Mouse (Mus musculus) stomach, postnatal 0 days (tissue): Measurements from ENCODE around the gene Slc25a51. TPM values are rescaled to one million over a fixed set of nuclear protein-coding genes. Genes with fewer than 3 reads are reported as not detected.

Source experiments
- ATAC-seq: fragments of 200-750 bp; cut with Nextera tagmentation; 2 replicates; pipeline ENCODE4 v1.8.0; 2017; ENCODE audit not compliant: low FRiP score, low TSS enrichment
- DNase-seq: peaks from one replicate; pipeline ENCODE4 v3.0.0-alpha.2; 2016; ENCODE audit warnings: low spot score
- H3K27ac ChIP-seq: fragments of 300-500 bp; sonication (generic); replicated peaks from 2 replicates; pipeline ENCODE4 v1.5.1; 2014; ENCODE audit warnings: mild to moderate bottlenecking, control low read depth
- H3K27me3 ChIP-seq: fragments of 300-500 bp; sonication (generic); 2 replicates; pipeline ENCODE4 v1.6.1; 2014; ENCODE audit warnings: low read length; ENCODE audit not compliant: control insufficient read depth, insufficient read depth
- H3K36me3 ChIP-seq: fragments of 300-500 bp; sonication (generic); 2 replicates; pipeline ENCODE4 v1.6.1; 2014; ENCODE audit warnings: low read length, mixed read lengths; ENCODE audit not compliant: control insufficient read depth, insufficient read depth
- H3K4me1 ChIP-seq: fragments of 300-500 bp; sonication (generic); replicated peaks from 2 replicates; pipeline ENCODE4 v1.6.1; 2014; ENCODE audit warnings: antibody characterized with exemption; ENCODE audit not compliant: control insufficient read depth, insufficient read depth
- H3K4me2 ChIP-seq: fragments of 300-500 bp; sonication (generic); replicated peaks from 2 replicates; pipeline ENCODE4 v1.6.1; 2014; ENCODE audit warnings: low read depth, mild to moderate bottlenecking, control low read depth, moderate library complexity
- H3K4me3 ChIP-seq: fragments of 300-500 bp; sonication (generic); 2 replicates; pipeline ENCODE4 v1.5.1; 2014; ENCODE audit warnings: low read depth, low read length, control low read depth
- H3K9ac ChIP-seq: fragments of 300-500 bp; sonication (generic); 2 replicates; pipeline ENCODE4 v1.6.1; 2014; ENCODE audit warnings: mild to moderate bottlenecking, low read length, control low read depth, mixed read lengths
- H3K9me3 ChIP-seq: fragments of 300-500 bp; sonication (generic); 2 replicates; pipeline ENCODE4 v1.6.1; 2016; ENCODE audit warnings: low read length; ENCODE audit not compliant: control insufficient read depth
- CTCF ChIP-seq: IDR thresholded peaks from 2 replicates; pipeline ENCODE4 v1.5.1; 2016; ENCODE audit warnings: antibody characterized with exemption, low read depth, mild to moderate bottlenecking, moderate library complexity
- EP300 ChIP-seq: optimal IDR thresholded peaks from 2 replicates; pipeline ENCODE3; 2016; ENCODE audit warnings: antibody characterized with exemption
- WGBS: fragments of 180-500 bp; shearing (Covaris S2); extraction: QIAGEN DNeasy Blood & Tissue Kit; methylation state at CpG from one replicate; pipeline ENCODE4 v1.1.7; 2014; 5-methylcytosine and 5-hydroxymethylcytosine counted together
- polyA plus RNA-seq: library from polyadenylated mRNA; unstranded; fragments of >200 nt; fragmentation: Nextera tagmentation; extraction: Ambion mirVana; gene quantifications from 2 replicates; pipeline ENCODE4 v1.2.1, GENCODE M21; 2015

Slc25a51 gene
- polyA plus RNA-seq, 1 experiment from 2014 or later: 40.5 TPM

DNA sequence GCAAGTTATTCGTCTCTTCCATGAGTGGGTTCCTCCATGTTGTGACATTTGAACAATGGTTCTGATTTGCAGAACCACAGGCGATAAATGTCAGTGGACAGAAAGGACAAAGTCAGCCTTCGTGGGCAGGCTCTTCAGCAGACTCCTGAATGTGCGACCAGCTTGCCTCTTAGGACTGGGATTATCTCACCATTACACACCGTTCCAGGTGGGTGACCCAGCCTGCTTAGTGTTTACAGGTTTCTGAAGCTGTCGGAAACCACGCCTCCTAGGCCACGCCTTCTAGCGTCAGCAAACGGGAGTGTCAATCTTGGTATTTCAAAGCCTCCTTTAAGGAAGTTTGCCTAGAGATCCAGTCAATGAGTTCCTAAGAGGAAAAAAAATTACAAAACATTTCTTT lies 704 bp upstream of the Slc25a51 start:
- Histone ChIP-seq H3K4me2 (peak overlapping the region; percentile 86), H3K4me1 (0 out of 2 replicates have a peak, but pooled peaks cover 4% of the 10 kb centered on the region), H3K27me3 (no peaks in the 10 kb centered on the region), H3K27ac (peak overlapping the region; percentile 99), H3K9ac (peak overlapping the region; percentile 98), H3K9me3 (no peaks in the 10 kb centered on the region), H3K36me3 (no peaks in the 10 kb centered on the region), H3K4me3 (peak overlapping the region; percentile 97)
- 1% methylated on average over 10 of the region's 10 CpGs for WGBS
- ATAC-seq (peak; percentile 70), DNase-seq (peak; percentile 95)
- TF ChIP-seq CTCF: peak; percentile 36; the same call in 1 of the 2 replicates
- TF ChIP-seq EP300: no peak

DNA sequence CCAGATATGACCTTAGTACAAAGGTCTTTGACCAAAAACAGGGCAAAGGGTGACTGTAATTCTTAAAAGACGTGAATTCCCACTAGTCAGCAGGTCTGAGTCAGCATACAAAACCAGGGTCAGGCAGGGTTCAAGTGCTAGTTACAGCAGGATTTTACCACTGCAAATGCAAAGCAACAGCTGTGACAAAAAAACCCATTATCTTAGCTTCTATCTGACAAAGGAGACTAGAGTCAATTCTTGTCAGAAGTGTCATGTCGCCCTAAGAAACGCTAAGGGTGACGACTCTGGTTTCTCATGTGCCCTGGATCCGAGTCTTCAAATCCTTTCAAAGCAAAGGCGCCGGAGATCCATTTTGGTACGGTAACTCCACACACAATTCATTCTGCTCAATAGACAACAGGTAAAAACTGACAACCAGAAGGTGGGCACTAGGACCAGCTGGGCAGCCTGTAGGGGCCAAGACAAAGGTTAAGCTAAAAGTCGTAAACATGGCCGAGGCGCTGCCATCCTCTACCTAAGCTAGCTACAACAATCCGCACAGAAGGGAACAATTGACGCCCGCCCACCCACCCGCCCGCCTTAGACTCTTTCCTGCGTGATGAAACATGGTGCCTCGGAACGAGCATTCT lies 747 bp downstream of the Slc25a51 start:
- TF ChIP-seq CTCF (no peak), EP300 (no peak)
- DNase-seq (no peak), ATAC-seq (no peak; the same call in 1 of the 2 replicates)
- peak overlapping the region; percentile 97 for H3K4me3 ChIP-seq
- peak overlapping the region; percentile 98 for H3K9ac ChIP-seq
- H3K4me2 ChIP-seq: peak overlapping the region; percentile 86
- H3K27me3 ChIP-seq: no peaks in the 10 kb centered on the region
- peak overlapping the region; percentile 99 for H3K27ac ChIP-seq
- no peaks in the 10 kb centered on the region for H3K9me3 ChIP-seq
- 0 out of 2 replicates have a peak, but pooled peaks cover 4% of the 10 kb centered on the region for H3K36me3 ChIP-seq
- WGBS: under 1% methylated on average over 19 of the region's 19 CpGs
- H3K4me1 ChIP-seq: 0 out of 2 replicates have a peak, but pooled peaks cover 4% of the 10 kb centered on the region

DNA sequence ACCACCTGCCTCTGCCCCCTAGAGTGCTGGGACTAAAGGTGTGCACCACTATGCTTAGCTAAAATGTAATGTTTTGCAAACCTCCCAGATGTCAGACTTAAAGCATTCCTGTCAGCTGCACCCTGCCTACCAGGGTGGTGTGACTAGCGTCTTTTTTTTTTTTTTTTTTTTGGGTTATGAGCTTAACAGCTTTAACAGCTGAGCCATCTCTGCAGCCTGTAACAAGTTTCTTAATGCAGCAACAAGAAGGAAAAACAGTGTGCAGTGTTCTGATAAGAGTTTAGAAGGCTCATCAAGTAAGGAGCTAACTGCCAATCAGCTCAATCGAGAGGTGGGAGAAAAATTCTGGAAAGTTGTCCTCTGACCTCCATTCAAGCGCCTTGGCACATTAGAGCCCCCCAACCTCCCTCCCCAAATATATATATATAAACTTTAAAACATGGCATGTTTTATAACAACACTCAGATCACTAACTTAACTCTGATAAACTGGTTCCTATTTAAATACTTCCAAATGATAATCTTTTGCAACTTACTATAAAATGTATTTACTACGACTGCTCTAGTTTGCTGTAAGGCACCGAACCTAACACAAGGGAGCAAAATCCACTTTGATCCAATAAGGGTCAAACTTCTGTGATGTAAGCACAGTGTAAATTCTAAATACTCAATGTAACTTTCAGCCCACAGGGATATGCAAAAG lies 1.4 kb downstream of the Slc25a51 start:
- Histone ChIP-seq H3K4me1 (0 out of 2 replicates have a peak, but pooled peaks cover 4% of the 10 kb centered on the region), H3K4me3 (peak overlapping the region; percentile 97), H3K9me3 (no peaks in the 10 kb centered on the region), H3K4me2 (peak overlapping the region; percentile 86), H3K9ac (peak overlapping the region; percentile 98), H3K36me3 (0 out of 2 replicates have a peak, but pooled peaks cover 4% of the 10 kb centered on the region), H3K27me3 (no peaks in the 10 kb centered on the region), H3K27ac (no peak overlapping the region; the same call in 1 of the 2 replicates)
- DNase-seq: peak; percentile 11
- ATAC-seq: no peak
- 31% methylated on average over 5 of the region's 5 CpGs for WGBS
- no peak for TF ChIP-seq EP300
- no peak for TF ChIP-seq CTCF

DNA sequence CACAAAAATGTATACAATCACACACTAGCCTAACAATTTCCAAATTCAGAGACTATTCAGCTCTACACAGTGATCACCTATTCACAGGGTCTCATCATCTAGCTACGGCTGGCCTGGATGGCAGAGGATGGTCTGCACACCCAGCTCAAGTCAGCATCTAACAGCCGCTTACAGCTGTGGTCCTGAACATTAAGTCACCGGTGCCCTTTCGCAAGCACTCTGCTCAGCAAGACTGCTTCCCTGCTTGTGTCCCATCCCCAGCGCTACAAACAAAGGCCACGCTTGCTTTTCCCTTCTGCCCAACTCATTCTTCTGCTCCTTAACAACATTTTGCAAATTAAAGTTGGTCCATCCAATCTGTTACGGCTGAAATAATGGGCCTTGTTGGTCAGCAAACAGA lies 2.2 kb downstream of the Slc25a51 start:
- Histone ChIP-seq H3K4me2 (no peak overlapping the region; the same call in 1 of the 2 replicates), H3K27ac (no peak overlapping the region), H3K27me3 (no peaks in the 10 kb centered on the region), H3K9ac (no peak overlapping the region), H3K4me1 (0 out of 2 replicates have a peak, but pooled peaks cover 4% of the 10 kb centered on the region), H3K36me3 (peaks cover 5% of the 10 kb centered on the region; the same call in 1 of the 2 replicates), H3K9me3 (no peaks in the 10 kb centered on the region), H3K4me3 (no peak overlapping the region)
- ATAC-seq: no peak
- TF ChIP-seq CTCF (no peak), EP300 (no peak)
- whole genome bisulfite sequencing: 70% methylated on average over 7 of the region's 7 CpGs
- DNase-seq: peak; percentile 15

DNA sequence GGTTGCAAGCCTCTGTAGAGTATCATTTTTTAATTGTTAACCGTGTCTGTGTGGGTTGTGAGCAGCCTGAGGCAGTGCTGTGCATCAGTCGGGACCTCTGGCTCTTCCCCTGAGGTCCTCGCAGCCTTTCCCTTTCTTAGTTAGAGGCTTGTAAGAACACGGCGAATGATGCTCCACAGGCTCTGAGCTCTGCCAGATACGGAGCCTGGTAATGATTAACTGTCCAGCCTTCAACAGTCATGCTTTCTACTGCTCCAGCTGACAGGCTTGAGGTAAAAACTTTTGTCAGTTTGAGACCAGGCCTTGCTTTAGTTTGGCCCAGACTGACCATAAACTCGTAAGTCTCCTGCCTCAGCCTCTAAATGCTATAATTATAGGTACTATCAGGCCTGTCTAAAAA lies 3.3 kb downstream of the Slc25a51 start:
- Histone ChIP-seq H3K36me3 (peaks cover 9% of the 10 kb centered on the region; the same call in 1 of the 2 replicates), H3K9ac (no peak overlapping the region; the same call in 1 of the 2 replicates), H3K4me1 (0 out of 2 replicates have a peak, but pooled peaks cover 4% of the 10 kb centered on the region), H3K9me3 (no peaks in the 10 kb centered on the region), H3K4me3 (no peak overlapping the region), H3K4me2 (no peak overlapping the region), H3K27me3 (no peaks in the 10 kb centered on the region), H3K27ac (no peak overlapping the region)
- DNase-seq: peak; percentile 40
- TF ChIP-seq EP300: no peak
- TF ChIP-seq CTCF: no peak
- 54% methylated on average over 7 of the region's 7 CpGs for WGBS
- no peak for ATAC-seq
